Mouse (Mus musculus): ENCODE data around the gene Uqcrc2.

Gene Uqcrc2

DNA sequence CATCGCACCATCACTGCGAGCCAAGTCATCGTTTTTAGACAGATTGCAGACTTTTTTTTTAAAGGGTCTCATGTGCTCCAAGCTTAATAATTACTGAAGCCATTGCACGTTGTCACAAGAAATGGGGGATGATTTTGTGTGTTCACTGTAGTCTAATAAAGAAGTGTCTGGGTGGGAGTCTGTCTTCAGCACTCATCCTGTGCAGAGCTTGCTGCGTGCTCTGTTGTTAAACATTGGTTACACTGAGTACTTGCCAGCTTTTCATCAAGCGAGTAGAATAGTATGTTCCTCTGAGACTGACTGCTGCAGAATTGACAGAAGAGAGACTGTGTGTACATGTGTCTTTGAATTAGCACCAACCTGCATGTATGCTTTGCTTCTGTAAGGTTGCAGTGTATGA is 50.3 kb downstream of the Uqcrc2 start:
- no peak for DNase-seq (ENCODE audit: low read depth, low spot score)

DNA sequence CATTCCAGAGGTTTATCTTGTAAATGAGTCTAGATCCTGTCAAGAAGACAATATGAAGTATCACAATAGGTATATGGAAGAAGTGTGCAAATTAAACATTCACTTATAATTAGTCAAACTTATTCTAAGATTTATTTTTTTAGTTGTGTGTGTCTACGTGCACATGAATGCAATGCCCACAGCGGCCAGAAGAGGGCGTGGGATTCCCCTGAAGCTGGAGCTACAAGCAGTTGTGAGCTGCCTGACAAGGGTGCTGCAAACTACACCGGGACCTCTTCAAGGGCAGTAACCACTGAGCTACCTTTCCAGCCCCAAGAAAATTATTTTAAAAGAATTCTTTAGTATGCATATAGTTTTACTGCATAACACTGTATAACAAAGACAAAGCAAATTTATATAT is 55.7 kb downstream of the Uqcrc2 start:
- peak; percentile 68 for DNase-seq (ENCODE audit: low read depth, low spot score)

DNA sequence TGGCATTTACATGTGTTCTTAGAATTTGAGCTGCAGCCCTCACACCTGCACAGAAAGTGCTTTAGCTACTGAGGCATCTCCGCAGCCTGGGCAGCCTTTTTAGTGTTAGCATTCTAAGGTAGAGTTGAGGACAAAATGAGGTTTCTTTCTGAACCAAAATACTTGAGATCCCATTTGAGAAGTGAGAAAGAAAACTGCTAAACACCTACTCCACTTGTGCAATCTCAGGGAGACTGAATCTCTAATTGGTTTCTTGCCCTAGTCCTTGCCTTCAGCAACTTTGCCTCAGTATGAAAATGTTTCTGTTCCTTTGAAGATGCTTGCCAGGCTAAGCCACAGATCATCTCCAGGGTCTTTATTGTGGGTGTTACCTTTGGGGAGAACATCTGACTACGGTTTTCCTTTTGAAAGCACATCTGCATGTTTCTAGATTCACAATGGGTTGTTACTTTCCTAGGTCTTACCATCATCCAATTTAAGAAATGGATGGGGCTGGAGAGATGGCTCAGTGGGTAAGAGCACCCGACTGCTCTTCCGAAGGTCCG is 58.9 kb downstream of the Uqcrc2 start:
- DNase-seq (ENCODE audit: low read depth, low spot score), result no peak

DNA sequence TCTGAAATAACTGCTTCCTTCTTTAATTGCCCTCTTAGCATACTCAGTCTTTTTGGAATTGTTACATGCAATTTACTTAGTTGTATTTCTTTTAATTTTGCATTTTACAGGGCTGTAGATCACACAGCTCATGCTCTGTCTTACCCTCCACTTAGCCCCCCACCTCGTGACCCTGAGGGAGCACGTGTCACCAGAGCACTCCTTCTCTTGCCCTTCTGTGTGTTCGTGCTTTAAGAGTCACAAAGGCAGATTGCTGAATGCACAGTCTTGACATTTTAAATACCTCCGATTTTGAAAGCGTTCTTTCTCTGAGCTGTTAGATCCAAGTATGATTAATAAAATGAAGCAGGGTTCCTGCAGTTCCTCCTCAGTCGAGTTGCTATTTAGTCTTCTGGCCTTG is 60.2 kb downstream of the Uqcrc2 start:
- peak; percentile 44 for DNase-seq (ENCODE audit: low read depth, low spot score)

DNA sequence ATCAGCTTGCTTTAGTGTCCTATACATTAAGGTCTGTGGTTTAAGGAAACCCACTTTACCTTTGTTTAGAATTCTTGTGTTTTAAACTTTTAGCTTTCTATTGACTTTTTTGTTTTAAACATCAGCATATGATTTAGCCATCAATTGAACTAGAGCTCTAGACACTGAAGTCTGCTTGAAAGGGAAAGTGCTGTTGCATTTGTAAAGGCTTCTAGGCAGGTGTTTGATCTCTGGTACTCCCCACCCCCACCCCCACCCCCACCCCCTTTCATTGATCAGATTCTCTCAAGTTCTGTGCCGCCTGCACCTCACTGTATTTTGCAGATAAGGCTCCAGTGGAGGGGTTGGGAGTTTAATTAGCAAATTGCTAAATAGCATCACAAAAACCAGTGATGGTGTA is 60.7 kb downstream of the Uqcrc2 start:
- peak; percentile 59 for DNase-seq (ENCODE audit: low read depth, low spot score)

DNA sequence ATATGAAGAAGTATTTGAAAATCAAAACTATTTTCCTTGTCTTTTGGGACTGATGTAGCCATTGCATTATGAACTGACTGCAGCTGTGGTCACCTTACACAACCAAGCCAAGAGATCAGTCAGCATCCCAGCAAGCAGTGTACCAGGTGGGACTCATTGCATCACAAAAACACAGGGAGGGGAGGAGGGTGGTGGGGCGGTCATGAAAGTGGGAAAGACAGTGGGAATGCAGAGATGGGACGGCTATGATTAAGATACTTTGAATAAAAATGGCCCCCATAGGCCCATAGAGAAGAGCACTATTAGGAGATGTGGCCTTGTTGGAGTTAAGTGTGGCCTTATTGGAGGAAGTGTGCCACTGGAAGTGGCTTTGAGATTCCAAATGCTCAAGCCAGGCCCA is 61.4 kb downstream of the Uqcrc2 start:
- DNase-seq (ENCODE audit: low read depth, low spot score), result peak; percentile 64

DNA sequence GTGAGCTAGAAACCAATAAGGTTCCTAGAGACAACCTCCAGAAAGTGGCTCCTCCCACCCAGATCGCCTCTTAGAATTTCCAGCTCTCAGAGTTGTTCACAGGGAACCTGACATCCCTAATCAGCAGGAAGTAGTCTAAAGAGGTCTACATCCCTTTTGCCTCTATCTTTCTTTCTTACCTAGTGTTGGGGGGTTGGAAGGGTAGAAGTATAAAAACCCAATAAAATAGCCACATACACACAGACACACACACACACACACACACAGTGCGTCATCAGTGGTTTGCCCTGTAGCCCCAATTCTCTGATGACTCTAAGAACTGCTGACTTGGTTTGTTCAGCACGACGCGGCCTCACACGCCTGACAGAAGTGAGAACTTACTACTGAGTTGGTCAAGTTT is 64.6 kb downstream of the Uqcrc2 start:
- no peak for DNase-seq (ENCODE audit: low read depth, low spot score)

DNA sequence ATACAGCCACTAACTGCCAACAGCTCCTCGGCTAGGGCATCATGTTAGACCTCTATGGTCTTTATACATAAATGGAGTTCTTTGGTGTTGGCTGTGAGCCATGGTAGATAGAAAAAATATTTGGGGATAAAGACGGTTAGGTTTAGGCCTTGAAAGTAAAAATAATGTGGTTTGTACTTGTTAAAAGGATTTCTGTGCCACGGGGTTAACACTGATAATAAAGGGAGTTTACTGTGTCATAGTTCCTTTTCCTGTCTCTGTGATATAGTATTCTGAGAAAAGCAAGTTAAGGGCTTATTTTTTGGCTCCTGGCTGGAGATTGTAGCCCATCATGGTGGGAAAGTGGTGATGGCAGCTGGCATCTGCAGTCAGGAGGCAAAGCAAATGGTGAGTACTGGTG is 68.9 kb downstream of the Uqcrc2 start:
- no peak for DNase-seq (ENCODE audit: low read depth, low spot score)

Data from ES-CJ7 (cell line).